Mouse (Mus musculus): ENCODE measurements at regions not wholly inside any gene's neighbourhood (a gene's known extent, or its start where the extent isn't known, plus 50 kb on each side); places are given as distances from the start of the nearest gene placed in this dataset.

DNA sequence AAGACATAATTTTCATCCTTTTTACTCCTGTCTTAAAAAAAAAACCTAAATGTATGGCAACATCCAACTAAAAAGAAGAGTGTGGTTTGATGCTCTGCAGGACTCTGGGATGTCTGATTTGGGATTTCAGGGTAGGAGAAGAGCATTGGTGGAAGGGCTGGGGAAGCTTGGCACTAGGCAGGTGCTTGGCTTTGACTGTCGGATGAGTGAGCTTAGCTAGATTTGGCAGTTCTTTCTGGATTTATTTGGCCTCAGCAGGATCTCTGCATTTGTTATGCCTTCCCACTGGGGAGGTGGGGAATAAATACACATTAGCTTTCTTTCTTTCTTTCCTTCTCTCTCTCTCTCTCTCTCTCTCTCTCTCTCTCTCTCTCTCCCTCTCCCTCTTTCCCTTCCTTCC, 118.1 kb upstream of the Auts2 start:
- DNase-seq (ENCODE audit: low spot score in 2 of 2), result no peak

DNA sequence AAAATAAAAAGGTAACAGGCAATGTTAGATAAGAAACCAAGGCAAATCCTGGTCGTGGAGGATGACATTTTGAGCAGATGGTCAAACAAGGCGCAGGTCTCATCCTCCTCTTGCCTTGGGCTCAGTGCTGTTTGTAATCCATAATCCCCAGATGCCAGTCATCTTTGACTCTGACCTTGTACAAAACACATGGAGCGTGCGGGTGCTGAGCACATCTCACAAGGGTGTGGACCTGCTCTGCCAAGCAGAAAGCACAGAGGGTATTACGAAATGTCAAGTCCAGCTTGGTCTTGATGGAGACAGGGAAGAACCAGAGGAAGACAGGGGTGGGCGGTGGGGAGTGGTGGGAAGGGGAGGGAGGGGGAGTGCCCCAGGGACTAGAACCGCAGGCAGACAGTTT, 116.9 kb upstream of the Auts2 start:
- no peak for DNase-seq (ENCODE audit: low spot score in 2 of 2)

DNA sequence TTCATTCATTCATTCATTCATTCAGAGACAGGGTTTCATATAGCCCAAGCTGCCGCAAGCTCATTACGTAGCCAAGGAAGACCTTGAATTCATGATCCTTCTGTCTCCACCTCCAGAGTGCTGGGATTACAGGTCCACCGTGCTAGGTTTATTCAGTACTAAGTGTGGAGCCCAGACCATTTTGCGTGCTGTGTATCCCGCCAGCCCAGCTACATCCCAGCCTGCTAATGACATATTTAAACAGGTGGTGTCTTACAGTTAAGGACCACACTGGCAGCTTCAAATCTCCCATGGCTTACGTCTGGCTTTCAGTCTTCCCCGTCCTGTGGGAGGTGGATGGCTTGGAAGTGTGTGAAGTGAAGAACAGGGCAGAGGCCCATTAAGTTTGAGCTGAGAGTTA, 111.2 kb upstream of the Auts2 start:
- no peak for DNase-seq (ENCODE audit: low spot score in 2 of 2)

DNA sequence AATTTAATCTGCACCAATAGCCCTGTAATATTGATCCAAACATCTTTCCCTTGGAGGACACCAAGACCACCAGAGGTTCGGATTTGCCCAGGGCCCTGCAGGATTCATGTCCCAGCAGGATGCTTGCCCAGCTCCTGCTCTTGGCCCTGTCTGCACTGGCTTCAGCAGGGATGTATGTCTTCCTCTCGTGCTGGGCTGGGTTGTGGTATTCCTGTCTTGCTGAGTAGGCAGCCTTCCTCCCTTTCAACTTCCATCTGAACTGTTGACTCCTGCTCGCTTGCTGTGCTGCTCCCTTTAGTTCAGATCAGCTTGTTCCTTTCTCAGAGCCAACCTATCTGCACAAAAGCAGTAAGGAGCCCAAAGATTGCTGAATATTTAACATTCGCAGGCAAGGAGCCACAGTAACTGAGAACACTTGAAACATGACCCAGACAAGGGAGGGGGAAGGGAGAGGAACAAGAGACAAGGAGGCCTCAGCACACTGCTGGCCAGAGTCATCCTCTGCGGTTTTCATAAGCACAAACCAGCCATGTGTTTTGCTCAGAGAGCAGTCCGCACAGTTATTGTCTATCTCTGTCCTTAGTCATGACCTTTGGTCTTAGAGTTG, 110.7 kb upstream of the Auts2 start:
- DNase-seq (ENCODE audit: low spot score in 2 of 2), result no peak

DNA sequence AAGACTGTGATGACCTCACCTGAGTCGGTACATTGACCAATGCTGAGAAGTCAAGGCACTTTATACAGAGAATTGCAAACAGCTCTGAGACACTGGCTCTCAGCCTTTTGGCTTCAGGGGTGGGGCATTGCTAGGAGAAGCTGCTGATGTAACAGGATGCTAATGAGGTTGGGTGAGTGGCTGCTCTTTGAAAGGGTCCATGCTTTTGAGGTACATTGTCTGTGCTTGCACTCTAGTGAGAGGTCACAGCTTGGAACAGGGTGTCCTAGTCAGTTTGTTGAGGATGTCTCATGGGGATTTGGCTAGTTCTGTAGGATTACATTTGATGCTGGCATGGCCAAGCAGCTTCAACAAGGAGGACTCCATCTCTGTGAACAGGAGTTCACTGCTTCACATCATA, 109.1 kb upstream of the Auts2 start:
- DNase-seq (ENCODE audit: low spot score in 2 of 2), result no peak

DNA sequence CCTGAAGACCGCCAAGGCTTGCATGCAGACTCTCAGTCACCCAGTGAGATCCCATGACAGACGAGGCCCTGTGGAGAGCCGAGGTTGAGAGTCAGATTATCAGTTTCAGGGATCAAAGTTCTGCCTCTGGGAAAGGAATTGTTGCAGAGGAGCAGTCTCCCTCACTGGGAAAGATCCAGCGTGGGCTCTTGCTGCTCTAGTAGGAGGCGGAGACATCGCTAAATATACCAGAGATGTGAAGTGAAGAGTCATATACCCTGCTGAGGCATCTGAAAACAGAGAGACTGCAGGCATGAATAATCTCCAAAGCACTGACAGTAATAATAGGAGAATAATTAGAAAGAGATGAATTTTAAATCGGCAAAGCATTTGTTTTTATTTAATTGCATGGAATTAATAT, 106.6 kb upstream of the Auts2 start:
- no peak for DNase-seq (ENCODE audit: low spot score in 2 of 2)

DNA sequence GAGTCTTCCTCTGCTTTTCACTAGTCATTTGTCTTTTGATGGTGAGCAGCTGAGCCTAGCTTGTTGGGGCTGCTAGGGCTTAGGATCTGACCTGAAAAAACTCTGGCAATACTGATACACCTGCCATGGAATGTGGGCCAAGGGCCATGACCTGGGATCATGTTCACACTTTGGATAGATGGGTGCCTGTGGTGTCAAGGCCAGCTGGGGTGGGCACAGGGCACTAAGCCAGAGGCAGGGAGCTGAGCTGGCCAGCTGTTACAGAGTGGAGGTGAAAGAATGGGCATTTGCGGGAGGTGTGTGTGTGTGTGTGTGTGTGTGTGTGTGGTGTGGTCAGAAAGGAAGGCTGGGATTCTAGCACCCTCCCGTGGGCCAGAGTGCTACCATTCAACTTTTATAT, 105.6 kb upstream of the Auts2 start:
- no peak for DNase-seq (ENCODE audit: low spot score in 2 of 2)

DNA sequence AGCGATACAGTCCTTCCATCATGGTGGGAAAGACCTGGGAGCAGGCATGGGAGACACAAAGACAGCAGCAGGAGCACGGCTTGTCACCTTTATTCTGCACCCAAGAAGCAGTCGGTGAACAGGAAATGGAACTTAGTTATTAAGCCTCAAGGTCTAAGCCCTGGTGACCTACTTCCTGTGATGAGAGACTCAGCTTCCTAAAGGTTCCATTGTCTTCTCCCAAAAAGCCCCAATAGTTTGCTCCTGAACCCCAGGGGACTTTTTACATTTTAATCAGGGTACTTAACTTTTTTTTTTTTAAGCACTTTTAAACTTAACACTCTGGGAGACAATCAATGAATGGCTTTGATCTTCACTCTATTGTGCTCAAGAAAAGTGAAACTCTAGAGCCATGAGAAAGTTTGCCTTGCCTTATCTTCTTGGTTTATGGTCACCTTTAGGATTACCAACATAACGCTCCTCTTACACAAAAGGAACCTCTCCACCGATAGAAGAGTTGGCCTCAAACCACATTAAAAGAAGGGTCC, 101.6 kb upstream of the Auts2 start:
- DNase-seq (ENCODE audit: low spot score in 2 of 2), result no peak

DNA sequence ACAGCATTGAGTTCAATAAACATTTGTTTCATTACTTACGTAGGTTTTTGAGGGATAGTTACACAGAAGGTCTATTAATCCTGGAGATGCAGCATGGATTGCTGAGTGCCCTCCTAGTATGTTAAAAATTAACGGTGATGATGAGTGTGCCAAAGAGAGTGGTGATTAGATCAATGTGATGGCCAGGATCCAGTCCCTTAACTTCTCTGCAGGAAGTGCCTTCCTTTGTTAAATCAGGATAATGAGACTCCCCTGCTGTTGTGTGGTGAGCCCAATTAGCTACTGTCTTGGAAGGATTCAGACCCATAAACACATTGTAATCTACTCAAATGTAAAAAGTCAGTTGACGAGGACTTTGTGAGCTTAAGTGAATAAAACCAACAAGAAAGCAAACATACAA, 100.1 kb upstream of the Auts2 start:
- DNase-seq (ENCODE audit: low spot score in 2 of 2), result no peak

DNA sequence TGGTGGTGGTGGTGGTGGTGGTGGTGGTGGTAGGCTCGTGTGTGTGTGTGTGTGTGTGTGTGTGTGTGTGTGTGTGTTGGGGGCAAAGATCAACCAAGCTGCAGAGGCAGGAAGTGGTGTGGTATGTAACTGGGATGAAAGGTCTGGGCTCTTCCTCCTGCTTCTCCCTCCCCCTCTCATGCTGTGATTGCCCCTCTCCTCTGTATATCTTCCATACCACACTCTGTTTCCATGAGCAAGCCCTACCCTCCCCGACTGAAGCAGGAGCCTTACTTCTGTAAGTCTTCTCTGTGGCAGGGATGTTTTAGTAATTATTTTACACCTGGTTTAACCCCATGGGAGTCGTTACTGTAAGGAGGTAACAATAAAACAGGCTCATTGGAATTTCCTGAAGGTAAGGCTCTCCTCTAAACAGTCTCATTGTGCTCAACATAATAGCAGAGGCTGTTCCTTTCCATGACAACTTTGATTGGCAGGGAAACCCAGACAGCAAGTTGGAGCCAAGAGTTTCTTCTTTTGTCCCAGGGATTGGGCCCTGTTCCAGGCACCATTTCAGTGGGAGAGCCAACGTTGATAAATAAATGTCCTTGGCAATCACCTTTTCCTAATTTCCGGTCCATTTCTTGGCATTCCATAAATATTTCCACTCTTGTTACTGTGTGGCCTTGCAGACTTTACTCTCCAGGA, 90.2 kb upstream of the Auts2 start:
- no peak for DNase-seq (ENCODE audit: low spot score in 2 of 2)

DNA sequence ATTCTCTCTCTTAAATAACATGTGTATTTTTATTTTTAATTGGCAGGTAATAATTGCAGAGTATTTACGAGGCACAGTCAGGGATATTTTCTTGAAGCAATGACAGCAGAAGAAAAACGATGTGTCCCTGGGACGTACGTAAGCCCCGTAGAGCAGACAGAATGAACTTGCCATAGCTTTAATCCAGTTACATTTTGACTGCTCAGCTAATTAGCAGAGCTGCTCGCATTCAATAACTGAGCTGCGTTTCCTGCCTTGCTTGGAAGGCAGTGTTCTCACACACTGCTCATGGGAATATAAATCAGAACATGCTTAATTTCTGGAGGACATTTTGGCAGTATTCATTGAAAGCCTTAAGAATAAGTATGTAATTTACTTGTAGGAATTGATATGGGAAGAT, 78.6 kb upstream of the Auts2 start:
- no peak for DNase-seq (ENCODE audit: low spot score in 2 of 2)

DNA sequence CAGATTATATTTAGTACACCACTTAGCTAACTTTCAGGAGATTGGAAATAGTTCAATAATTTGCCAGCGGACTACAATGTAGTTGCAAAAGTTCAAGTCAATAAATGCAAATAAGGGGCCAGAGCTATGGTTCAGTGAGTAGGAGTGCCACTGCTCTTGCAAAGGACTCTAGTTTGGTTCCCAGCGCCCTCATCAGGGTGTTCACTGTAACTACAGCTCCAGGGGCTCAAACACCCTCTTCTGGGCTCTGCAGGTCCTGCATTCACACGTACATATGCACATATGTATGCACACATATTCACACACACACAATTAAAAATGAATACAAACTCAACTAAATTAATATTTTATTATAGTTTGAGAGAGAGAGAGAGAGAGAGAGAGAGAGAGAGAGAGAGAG, 74.1 kb upstream of the Auts2 start:
- no peak for DNase-seq (ENCODE audit: low spot score in 2 of 2)

DNA sequence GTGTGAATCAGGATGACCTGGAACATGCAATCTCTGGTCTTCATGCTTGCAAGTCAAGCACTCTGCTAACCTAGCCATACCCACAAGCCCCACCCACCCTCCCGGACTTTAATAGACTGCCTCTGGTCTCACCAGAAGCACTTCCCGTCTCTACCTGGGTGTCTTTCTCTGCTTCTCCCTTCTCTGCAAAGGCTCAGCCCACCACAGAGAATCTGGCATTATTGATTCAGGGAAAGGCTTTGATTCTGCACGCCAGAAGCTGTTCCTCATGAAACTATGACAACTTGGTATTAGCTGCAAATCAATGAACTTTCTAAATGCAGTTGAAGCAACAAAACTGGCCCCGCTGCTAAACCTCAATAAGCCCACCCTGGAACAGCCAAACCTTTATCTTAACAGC, 66.1 kb upstream of the Auts2 start:
- DNase-seq (ENCODE audit: low spot score in 2 of 2), result no peak

DNA sequence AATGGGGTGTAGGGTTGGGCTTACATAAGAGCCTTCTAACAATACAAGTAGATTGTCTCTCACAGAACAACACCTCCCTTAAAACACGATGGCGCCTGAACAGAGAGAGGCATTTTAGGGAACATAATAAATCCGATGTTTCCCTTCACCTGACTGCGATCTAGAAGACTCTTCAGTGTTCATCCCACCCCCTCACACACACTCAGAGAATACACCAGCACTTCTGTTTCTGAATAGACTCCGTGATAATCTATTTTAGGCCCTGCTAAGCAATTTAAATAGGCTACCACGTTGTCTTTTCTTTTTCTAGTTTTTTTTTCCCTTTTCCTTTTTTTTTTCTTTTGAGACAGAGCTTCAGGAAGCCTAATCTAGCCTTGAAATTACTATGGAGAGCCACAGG, 63.1 kb upstream of the Auts2 start:
- no peak for DNase-seq (ENCODE audit: low spot score in 2 of 2)

DNA sequence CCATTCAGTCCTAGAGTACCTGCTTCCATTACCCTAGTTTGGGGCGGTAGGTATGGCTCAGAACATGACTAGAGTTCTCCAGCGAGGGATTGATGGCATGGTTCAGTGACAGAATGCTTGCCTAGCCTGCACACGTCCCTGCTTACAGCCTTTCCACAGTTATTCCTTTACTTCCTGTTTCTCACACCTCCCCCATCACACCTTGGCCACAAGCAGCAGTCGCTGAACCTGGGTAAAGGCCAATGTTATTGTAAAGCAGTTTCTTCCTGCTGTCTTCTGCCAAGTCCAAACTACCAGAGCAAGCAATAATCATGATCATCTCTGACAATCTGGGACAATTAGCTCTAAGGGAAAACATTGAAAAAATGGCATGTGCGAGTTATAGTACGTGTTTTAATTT, 51.7 kb upstream of the Auts2 start:
- no peak for DNase-seq (ENCODE audit: low spot score in 2 of 2)

All from thymus, postnatal 10 days (tissue).